Mouse (Mus musculus) olfactory bulb, adult 2 months (tissue): ENCODE measurements around the gene Idua. TPM values are rescaled to one million over a fixed set of nuclear protein-coding genes. Genes with fewer than 3 reads are reported as not detected.

Source experiments
- H3K27ac ChIP-seq: fragments of 200-500 bp; 2 replicates; pipeline ENCODE4 v1.5.1; 2012; ENCODE audit warnings: low read depth, low read length; ENCODE audit not compliant: insufficient read depth
- H3K4me1 ChIP-seq: fragments of 200-500 bp; 2 replicates; pipeline ENCODE4 v1.6.1; 2012; ENCODE audit warnings: low read length; ENCODE audit not compliant: control insufficient read depth, insufficient read depth
- H3K4me3 ChIP-seq: fragments of 200-500 bp; 2 replicates; pipeline ENCODE4 v1.5.1; 2012; ENCODE audit warnings: mild to moderate bottlenecking, low read depth, low read length, moderate library complexity; ENCODE audit not compliant: insufficient read depth
- CTCF ChIP-seq: fragments of 200-500 bp; IDR thresholded peaks from 2 replicates; pipeline ENCODE4 v1.5.1; 2012; ENCODE audit warnings: low read depth, mild to moderate bottlenecking, low read length, moderate library complexity; ENCODE audit not compliant: insufficient read depth
- POLR2A ChIP-seq: fragments of 200-500 bp; IDR thresholded peaks from 2 replicates; pipeline ENCODE4 v1.6.1; 2012; ENCODE audit warnings: mild to moderate bottlenecking, low read depth, low read length, moderate library complexity; ENCODE audit not compliant: insufficient read depth
- WGBS: fragments of 180-500 bp; shearing (Covaris S2); methylation state at CpG from one replicate; pipeline ENCODE4 v1.1.7; 2018; 5-methylcytosine and 5-hydroxymethylcytosine counted together
- polyA plus RNA-seq: library from polyadenylated mRNA; stranded (reverse); fragments of >200 nt; gene quantifications from 2 replicates; pipeline ENCODE4 v1.2.4, GENCODE M21; 2012; ENCODE audit warnings: low replicate concordance; ENCODE audit not compliant: missing spikeins, insufficient read depth, insufficient read length

The Idua gene
- polyA plus RNA-seq, 1 experiment, result not detected

GRCm38 (mm10) chr5:108677605-108678295 is 17.6 kb downstream of the Idua start:
- Histone ChIP-seq H3K4me1 (peaks cover 25% of the 10 kb centered on the region), H3K27ac (peak overlapping the region; percentile 87), H3K4me3 (peak overlapping the region; percentile 36)
- 0 out of 2 replicates have a peak, but pooled peaks have one; percentile 18 for TF ChIP-seq POLR2A
- TF ChIP-seq CTCF, result no peak
- WGBS, result 2% methylated on average over 25 of the region's 25 CpGs

DNA sequence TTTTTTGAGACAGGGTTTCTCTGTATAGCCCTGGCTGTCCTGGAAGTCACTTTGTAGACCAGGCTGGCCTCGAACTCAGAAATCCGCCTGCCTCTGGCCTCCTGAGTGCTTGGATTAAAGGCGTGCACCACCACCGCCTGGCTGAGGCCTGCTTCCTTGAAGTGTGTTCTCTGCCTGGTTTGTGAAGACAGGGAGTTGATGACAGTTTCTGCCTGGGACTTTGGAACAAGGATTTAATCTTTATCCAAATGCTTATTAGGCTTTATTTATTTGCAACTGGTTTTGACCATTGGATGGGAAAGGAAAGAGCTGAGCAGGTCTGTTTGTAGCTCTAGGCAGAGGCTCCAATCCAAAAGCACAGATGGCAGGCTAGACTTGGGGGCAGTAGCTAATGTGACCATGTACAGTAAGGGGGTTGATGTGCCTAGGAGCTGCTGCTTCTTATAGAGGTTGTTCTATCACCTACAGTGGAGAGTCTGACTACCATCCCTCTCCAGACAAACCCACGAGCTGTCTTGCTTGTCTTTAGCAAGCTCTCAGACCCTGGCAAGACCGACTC is 18.2 kb downstream of the Idua start:
- TF ChIP-seq CTCF, result no peak
- TF ChIP-seq POLR2A, result no peak
- 90% methylated on average over 6 of the region's 6 CpGs for WGBS
- no peak overlapping the region for H3K27ac ChIP-seq

DNA sequence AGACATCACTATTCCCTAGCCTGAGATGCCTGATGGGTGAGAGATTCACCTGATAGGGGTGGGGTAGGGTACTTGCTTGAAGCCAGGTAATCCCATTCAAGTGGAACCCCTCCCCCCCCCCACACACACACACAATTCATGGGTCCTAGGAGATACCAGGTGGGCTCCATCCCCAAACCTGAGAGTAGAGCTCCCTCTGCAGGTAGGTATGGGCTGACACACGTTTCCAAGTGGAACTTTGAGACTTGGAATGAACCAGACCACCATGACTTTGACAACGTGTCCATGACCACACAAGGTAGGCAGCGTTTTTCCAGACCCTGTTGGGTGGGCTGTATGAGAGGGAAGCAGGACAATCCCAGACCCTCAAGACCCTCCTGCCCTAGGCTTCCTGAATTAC is 19.8 kb downstream of the Idua start:
- 56% methylated on average over 3 of the region's 3 CpGs for WGBS
- no peak overlapping the region for H3K4me3 ChIP-seq
- peaks cover 25% of the 10 kb centered on the region for H3K4me1 ChIP-seq
- H3K27ac ChIP-seq, result no peak overlapping the region
- TF ChIP-seq CTCF (no peak), POLR2A (no peak)

More for the DNA sequence above, 18.2 kb downstream of the Idua start:
- Histone ChIP-seq H3K4me3 (no peak overlapping the region), H3K4me1 (peaks cover 25% of the 10 kb centered on the region)

GRCm38 (mm10) chr5:108680871-108681270 is 20.7 kb downstream of the Idua start:
- TF ChIP-seq POLR2A, result no peak
- no peak for TF ChIP-seq CTCF
- Histone ChIP-seq H3K27ac (no peak overlapping the region), H3K4me1 (peaks cover 25% of the 10 kb centered on the region), H3K4me3 (no peak overlapping the region)
- WGBS, result 80% methylated on average over 6 of the region's 6 CpGs

DNA sequence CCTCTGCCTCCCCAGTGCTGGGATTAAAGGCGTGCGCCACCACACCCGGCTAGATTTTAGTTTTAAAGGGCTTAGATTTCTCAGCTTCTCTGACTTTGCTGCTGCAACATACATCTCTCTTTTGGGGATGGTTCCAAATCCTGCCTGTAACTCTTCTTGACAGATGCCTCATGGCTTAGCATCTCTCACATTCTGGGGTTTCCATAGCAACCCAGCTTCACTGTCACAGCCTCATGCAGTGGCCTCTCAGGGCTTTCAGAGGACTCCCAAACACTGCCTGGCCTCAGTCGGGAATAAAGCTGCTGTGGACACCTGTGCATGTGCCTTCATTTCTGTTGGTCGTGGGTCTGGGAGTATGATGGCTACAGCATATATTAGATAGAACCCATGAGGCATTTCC is 29.0 kb downstream of the Idua start:
- Histone ChIP-seq H3K27ac (no peak overlapping the region), H3K4me1 (peaks cover 3% of the 10 kb centered on the region), H3K4me3 (no peak overlapping the region)
- WGBS, result 75% methylated on average over 5 of the region's 5 CpGs
- TF ChIP-seq CTCF (no peak), POLR2A (no peak)

DNA sequence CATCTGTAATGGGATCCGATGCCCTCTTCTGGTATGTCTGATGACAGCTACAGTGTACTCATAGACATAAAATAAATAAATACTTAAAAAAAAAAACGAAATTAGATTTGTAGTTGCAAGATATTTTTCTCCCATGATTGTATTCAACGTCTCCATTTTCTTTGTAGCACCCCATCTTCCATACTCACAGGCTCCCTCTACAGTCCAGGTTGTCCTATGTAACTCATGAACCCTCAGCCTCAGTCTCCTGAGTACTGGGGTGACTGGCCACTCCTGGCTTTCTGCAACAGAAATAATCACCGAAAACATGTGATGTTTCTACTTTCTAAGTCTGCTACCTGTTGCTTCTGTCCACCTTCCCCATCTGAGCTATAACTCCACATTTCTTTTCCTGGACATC is 31.0 kb downstream of the Idua start:
- Histone ChIP-seq H3K4me1 (peaks cover 10% of the 10 kb centered on the region), H3K4me3 (no peak overlapping the region), H3K27ac (no peak overlapping the region)
- TF ChIP-seq CTCF, result no peak
- TF ChIP-seq POLR2A, result no peak
- WGBS, result 77% methylated on average over 4 of the region's 4 CpGs

DNA sequence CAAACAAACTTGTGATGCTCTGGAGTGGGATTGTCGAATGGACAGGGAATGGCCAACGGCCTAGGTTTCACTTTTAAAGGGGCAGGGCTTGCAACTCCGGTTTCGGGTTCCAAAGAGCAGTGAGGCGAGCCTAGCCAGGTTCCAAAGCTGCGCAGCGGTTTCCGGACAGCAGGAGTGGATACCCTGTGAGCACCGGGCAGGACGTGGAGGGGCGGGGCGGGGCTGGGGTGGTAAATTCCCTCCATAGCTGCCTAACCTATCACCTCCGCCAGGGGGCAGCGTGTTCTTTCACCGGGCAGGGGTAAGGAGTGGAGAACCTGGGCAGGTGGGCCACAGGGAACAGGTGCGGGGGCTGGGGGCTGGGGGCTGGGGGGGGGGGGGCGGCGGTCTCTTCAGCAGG is 32.1 kb downstream of the Idua start, which contains the start of gene Fgfrl1:
TSS of gene Fgfrl1 (plus strand) at position 112 of the 400 bp plus-strand sequence.
- H3K27ac ChIP-seq, result no peak within 1 kb of the TSS
- H3K4me3 ChIP-seq, result peak within 1 kb of the TSS; percentile 2; the same call in 1 of the 2 replicates
- 8% methylated on average over 18 of the region's 18 CpGs for WGBS
- TF ChIP-seq POLR2A (no peak), CTCF (no peak)
- H3K4me1 ChIP-seq, result peaks cover 12% of the 10 kb centered on the region

- no peak overlapping the region for H3K27ac ChIP-seq
- 1% methylated on average over 41 of the region's 43 CpGs for WGBS
Measured at GRCm38 (mm10) chr5:108693872-108694288, 33.7 kb downstream of the Idua start.

DNA sequence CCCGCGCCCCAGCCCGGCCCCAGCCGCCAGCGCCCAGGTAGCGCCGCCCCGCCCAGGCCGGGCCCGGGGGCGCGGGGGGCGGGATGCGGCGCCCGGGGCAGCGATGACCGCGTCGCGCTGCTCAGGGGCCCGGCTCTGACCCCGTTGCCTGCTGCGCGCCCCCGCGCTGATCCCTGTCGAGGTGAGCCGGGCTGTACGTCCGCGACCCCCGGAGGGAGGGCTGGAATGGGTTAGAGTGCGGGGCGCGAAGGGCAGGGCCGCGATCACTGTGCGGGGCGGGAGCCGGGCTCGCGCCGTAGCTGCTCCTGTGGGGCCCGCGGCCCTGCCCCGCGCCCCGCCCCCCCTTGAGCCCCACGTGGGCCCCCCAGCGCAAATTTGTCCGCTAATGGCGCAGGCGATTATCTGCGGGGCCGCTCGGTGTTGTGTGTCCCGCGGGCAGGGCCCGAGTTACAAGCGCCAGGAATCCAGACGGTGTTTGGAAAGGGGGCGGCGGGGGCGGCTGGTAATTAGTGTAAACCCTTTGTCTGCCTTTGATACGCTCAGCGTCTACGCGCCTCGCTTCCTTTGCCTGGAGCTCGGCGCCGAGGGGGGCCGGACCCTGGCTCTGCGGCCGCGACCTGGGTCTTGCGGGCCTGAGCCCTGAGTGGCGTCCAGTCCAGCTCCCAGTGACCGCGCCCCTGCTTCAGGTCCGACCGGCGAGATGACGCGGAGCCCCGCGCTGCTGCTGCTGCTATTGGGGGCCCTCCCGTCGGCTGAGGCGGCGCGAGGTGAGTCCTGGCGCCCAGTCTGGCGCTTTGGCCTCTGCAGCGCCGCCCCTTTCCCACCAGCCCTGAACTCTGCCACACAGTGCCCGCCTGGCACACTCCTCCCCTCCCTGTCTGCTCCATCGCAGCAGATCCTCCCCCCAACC is 34.5 kb downstream of the Idua start:
- peak overlapping the region; percentile 63 for H3K4me3 ChIP-seq
- peaks cover 12% of the 10 kb centered on the region for H3K4me1 ChIP-seq
- no peak overlapping the region for H3K27ac ChIP-seq
- 1% methylated on average over 96 of the region's 99 CpGs for WGBS
- TF ChIP-seq POLR2A (no peak), CTCF (no peak)

More at GRCm38 (mm10) chr5:108693872-108694288, 33.7 kb downstream of the Idua start:
- TF ChIP-seq CTCF (no peak), POLR2A (no peak)
- peak overlapping the region; percentile 63 for H3K4me3 ChIP-seq
- peaks cover 12% of the 10 kb centered on the region for H3K4me1 ChIP-seq
